Mouse (Mus musculus) induced T-regulatory cell, adult 2 months (primary cell): ENCODE measurements around the gene Madcam1.
"Not testable (repeated sequence)": the region's sequence is repeated elsewhere in the genome, so short reads cannot be mapped to it uniquely, and the experiment has no call there.

Source experiments
- DNase-seq: peaks from one replicate; pipeline ENCODE4 v3.0.0-alpha.2; 2012; ENCODE audit warnings: low read depth

Madcam1 gene

DNA sequence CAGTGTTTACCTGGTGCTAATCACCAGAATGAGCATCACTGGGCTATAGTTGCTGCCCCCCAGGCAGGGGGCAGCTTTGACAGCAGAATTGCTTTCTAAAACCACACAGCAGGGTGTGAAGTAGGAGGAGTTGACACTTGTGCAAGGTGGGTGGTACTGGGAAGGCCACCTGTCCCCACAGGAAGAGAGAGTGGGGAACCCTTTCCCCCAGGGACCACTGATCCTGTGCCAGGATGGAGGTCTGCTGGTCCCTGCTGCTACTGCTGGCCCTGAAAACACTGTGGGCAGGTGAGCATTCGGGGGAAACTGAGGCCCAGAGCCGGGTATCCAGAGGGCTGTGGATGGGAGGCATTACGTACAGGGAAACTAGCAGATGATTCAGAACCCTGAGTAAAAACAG, 24.8 kb downstream of the Madcam1 start:
- DNase-seq, result no peak

DNA sequence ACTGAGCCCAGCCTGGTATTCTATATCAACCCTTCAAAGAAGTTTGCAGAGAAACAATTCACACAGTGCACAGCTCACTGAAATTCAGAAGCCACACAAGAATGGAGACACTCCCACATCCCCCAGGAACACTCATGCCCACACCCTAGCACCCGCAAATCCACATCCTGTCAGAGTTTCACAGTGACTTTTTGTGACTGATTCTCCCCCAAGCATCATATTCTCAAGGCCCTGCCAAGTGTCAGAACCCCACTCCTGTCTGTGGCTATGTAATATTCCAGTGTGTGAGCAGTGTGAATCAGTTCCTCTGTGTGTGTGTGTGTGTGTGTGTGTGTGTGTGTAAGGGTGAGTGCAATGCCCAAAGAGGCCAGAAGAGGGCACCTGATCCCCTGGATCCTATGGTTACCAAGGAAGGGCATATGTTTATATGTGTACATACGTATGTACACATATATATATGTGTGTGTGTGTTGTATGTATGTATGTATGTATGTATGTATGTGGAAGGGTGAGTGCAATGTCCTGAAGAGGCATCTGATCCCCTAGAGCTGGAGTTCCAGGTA, 27.7 kb downstream of the Madcam1 start:
- peak; percentile 47 for DNase-seq

DNA sequence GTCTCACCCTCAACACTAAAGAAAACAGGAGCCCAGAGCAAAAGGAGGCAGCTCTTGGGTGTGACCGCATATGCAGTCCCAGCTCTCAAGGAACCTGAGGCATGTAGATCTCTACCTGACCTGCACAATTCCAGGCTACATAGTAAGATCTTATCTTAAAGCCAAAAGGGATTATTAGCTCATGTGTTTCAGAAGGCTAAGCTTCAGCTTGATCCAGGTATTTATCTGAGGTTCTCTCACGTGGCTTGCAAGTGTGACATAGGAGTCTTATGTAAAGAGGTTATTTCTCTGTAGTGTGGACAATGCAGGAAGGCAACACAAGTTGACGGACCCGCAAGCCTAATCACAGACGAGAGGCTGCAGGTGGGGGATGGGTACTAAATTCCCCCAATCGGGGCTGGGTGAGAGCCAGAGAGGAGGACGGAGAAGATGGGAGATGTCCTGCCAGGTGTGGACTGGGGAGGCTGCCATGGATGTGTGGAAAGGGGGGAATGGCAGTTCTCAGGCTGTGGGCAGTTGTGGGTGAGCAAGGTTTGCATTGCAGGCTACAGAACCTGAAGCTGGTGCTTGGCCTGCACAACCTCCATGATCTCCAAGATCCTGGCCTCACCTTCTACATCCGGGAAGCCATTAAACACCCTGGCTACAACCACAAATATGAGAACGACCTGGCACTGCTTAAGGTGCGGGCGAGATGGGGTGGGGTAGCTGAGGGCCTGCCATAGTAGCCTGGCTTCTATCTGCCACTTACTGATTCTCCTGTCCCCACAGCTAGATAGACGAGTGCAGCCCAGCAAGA, 29.4 kb downstream of the Madcam1 start:
- DNase-seq, result no peak

DNA sequence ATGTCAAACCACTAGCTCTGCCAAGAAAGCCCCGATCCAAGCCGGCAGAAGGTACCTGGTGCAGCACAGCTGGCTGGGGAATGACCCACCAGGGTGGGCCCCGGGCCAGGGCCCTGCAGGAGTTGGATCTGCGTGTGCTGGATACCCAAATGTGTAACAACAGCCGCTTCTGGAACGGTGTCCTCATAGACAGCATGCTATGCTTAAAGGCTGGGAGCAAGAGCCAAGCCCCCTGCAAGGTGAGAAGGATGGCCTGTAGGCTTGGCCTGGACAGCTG, 30.0 kb downstream of the Madcam1 start:
- no peak for DNase-seq

DNA sequence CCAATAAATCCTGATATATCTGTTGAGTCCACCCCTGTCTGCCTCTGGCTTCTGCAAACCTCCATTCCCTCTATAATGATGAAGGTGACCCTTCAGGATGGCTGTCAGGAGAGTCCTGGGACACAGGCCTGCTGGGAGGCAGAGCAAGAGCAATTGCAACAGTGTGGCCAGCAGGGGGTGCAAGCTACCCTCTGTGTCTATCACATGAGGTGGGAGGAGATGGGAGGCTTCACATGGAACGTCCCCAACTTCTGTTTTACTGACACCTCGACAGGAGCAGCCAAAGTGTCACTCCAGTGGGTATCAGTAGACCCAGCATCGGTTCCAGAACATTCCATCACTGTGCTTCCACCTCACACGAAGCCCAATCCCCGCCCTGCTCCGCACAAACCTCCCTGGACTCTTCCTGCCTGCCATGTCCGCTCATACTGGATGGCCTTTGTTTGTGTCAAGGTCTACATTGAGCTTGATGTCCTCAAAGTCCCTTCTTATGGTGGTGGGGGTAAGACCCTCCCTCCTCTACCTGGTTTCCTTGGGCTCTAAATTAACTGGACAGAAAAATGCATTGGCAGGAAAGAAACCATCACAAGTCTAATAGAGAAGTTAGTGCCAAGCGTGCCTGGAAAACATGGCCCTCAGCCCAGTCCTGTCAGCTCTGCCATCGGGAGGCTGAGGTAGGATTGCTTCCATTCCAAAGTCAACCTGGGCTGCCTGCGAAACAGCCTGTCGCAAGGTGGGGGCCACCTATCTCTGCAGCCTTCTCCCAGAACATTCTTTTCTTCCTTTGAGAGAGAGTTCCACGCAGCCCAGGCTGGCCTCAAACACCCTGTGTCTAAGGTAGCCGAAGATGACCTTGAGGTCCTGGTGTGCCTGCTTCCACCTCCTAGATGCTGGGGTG, 31.1 kb downstream of the Madcam1 start:
- DNase-seq, result peak; percentile 79

DNA sequence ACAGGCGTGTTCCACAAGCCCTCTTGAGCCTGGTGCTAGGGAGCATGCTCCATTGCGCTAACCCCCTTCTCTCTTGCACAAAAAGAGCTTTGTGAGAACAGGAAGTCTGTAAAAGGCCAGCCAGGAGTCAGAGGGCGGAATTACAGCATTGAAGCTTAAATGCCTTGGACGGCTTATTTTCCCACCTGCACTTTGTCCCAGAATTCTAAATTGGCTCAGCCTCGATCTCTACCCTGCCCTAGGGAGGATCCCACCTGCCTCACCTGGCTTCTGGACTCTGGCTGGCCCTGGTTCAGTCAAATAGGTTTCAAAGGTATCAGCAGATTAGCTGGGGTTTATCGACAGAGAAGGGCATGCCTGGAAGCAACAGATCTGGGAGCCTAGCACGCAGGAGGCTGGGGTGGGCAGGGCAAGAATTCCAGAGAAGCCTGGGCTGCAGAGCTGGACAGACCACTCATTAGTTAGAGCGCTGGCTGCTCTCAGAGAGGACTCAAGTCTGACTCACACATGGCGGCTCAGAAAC, 31.8 kb downstream of the Madcam1 start:
- DNase-seq, result no peak

DNA sequence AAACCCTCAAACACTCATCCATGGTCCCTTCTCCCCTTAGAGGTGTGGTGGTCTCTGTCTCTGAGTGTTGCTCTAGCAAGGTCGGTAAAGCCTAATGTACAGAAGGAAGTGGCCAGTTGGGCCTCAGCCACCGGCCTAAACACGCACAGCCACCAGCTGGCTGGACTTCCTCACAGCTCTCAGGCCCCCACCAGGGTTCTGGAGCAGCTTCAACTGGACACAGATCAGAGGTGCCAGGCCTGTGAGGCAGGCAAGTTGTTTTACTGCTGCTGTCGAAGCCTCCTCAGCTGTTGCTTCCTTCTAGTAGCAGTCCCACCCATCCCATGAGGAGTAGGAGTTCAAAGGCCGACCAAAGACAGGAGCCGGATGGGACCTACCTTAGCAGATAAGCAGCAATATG, 33.6 kb downstream of the Madcam1 start:
- no peak for DNase-seq

DNA sequence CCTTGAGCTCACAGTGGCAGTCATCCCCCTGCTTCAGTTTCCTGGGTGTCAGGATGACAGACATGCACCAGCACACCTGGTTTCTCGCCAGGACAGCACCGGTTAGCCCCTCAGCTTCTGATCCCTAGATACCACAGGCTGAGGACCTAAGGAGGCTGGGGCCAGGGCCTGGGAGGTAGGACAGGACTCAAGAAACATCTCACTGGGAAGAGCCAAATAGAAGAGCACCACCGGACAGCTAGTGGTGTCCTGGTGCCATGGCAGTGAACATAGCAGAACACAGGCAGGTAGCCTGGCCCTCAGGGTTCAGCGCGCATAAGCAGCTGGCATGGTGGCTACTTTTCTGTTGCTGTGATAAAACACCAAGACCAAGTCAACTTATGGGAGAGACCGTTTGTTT, 34.1 kb downstream of the Madcam1 start:
- DNase-seq, result no peak

DNA sequence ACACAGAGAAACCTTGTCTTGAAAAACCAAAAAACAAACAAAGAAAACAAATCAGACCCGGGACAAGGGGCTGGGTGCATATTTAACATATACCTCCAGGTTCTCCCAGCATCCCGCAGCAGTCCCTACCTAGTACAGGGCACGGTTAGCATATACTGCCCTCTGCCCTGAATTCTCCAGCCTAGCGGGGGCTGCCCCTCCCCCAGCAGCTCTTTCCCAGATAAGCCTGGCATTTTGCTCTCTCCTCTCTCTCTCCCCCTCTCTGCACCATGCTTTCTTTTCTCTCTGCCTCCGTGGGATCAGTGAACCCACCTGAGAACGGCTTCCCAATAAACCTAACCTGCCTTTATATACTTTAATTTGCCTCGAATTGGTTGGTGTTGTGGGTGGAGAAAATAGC, 36.3 kb downstream of the Madcam1 start:
- no peak for DNase-seq

DNA sequence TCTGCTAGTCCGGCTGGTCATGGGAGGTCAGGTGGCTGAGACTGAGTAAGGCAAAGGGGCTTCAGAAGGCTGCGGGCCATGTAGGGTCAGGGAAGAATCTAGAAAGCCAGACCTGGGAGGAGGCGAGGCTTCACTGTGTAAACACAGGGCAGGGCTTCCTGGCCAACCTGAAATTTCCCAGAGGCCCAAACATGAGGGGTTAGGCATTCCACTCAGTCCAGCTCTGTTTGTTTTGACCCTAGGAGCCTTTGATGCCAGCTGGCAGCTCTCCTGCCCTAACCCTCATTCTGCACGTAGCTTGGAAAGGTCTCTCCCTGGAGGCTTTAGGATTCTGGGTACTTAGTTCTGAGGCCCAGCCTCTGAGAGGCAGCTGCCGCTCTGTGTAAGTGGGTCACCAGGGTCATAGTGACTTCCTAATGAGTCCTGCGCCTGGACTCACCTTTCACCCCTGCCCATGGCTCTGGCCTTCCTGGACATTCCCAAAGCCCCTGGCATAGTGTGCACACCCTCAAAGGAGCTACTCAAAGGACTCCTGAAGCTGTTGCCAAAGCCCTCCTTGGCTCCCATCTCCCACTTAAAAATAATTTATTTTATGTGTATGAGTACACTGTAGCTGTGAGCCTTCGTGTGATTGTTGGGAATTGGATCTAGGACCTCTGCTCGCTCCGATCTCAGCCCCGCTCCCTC, 37.2 kb downstream of the Madcam1 start:
- no peak for DNase-seq

DNA sequence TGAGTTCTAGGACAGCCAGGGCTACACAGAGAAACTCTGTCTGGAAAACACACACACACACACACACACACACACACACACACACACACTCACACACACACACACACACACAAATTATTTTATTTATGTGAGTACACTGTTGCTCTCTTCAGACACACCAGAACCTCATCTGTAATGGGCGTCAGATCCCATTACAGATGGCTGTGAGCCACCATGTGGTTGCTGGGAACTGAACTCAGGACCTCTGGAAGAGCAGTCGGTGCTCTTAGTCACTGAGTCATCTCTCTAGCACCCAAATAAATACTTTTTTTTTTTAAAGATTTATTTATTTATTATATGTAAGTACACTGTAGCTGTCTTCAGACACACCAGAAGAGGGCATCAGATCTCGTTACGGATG, 38.6 kb downstream of the Madcam1 start:
- DNase-seq, result not testable (repeated sequence)

DNA sequence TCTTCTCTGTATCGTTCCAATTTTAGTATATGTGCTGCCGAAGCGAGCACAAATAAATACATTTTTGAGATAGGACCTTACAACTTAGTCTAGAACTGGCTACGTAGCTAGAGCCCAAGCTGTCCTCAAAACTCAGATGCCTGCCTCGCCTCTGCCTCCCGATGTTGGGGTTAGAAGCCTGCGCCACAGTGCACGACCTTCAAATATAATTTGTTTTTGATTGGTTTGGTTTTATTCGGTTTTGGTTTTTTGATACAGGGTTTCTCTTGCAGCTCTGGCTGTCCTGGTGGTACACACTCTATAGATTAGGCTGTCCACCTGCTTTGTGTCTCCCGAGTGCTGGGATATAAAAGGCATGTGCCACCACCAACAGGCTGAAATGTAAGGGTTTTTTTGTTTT, 39.2 kb downstream of the Madcam1 start:
- DNase-seq, result no peak

DNA sequence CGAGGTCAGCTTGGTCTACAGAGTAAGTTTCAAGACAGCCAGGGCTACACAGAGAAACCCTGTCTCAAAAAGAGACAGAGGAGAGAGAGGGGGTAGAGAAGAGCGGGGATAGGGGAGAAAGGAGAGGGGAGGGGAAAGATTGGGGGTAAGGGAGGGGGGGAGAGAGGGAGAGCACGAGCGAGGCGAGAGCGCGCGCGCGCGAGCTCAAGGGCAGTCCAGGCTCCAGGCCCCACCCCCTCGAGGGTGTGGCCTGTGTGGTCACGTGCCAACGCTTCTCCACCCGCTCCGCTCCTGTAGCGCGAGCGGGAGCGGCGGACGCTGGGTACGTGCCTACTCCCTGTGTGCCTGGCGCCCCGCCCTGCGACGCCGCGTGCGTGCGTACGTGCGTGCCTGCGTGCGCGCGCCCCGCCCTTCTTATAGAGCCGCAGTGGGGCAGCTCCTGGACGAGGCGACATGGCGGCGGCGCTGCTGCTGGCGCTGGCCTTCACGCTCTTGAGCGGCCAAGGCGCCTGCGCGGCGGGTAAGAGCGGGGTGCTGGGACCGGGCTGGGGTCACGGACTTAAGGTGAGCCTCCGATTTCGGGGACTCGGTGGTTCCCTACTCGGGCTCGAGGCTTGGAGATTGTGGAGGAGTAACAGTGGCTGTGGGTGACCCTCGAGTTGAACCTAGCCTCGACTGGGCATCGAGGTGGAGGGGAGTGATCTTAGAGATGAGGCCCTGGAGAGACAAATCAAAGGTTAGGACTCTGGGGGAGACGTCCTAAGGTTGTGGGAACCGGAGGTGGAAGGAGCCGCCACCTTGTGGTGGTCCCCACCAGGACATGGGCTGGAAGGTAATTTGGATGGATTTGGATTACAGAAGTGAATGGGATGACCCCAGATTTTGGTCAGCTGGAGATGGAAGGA, 40.0 kb downstream of the Madcam1 start, which contains the start of gene Bsg:
Bsg (plus strand) TSS at position 427 of the 905 bp plus-strand sequence.
- peak; percentile 99 for DNase-seq

DNA sequence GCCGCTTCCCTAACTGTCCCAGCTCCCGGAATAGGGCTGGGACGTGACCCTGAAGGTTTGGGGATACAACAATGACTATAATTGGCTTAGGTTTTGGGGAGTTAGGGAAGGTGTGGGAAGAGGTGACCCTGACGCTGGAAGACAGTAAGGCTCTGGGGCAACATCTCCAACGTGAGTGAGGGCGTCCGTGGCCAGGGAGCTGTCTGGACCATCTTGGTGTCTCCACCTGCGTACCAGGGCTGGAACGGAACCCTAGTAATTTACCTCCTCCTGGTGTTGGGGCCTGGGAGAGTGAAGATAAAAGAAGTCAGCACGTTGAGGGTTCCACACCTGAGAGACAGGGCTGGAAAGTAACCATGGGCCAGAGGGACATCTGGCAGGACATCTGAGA, 40.6 kb downstream of the Madcam1 start:
- DNase-seq, result peak; percentile 26

DNA sequence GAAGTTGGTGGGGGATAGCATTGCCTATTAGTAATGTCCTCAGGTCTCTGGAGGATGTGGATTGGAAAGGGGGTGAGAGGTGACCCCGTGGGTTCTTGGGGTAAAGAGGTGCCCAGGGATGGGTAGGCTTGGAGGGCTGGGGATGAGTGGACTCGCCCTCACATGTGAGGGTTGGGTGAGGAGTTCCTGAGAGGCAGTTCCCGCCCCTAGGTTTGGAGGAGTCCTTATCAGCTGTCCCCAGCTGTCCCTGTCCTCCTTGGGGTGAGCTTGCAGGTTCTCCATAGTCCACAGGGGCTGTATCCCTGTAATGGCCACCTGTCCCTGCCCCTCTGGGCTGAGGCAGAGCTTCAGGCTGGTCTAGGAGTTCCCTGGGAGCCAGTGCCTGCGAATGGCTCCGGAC, 41.6 kb downstream of the Madcam1 start:
- no peak for DNase-seq

DNA sequence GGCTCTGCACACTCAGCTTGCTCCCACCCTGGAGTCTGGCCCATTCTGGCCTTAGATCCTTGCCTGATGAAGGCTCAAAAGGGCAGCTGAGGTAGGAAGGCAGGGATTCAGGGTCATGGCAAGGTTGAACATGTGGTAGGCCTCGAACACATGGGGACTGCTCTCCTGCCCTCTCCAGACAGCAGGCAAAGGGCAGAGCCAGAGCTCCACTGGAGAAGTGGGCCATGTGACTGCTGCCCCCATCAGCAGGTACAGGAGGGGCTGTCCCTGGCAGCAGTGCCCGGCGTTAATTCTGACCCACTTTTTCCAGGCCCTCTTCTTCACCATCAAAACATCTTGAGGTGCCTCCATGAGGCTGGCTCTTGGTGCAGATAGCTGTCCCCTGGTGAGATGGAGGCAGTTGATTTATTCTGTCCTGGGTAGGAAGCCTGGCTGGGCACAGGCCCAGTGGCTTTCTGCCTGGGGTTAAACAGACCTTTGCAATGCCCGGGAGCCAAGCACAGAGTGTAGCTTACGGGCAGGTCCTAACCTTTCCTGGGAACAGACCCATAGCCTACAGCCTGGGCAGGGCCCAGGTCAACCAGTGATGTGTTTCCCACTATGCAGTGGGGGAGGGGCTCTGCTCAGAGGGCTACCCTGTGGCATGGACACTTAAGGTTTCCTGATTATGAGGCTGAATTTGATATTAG, 42.2 kb downstream of the Madcam1 start:
- DNase-seq, result no peak

DNA sequence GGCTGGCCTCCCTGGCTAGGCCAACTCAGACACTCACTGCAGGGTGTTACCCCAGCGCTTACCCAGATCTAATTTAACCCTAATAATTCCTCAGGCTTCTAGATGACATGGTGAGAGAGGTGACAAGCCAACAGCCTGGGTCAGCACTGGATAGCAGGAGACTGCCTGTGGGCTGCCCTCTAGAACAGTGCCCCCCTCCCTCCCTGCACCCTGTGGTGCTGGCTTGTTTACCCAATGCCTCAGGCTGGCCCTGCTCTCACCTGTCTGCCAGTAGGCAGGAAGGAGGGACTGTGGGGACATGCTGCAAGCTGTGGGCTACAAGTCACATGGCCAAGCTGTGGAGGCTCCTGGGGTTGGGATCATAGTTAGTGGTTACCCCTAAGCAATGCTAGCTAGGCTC, 42.8 kb downstream of the Madcam1 start:
- no peak for DNase-seq

DNA sequence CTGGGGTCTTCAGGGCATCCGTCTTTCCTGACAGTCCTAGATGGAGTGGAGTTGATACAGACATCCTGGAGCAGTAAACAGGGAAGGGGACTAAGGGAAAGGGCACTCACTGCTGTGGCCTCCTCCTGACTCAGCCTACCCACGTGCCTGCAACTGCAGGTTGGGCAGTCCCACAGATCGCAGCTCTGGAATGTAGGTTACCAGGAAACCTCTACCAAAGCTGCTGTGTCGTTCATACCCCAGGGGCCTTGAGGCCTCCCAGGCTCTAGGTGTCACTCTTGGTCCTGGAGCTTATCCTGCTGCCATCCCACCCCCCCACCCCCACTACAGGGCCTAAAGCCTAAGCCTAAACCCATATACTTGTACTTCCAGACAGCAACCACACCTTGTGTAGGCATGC, 43.4 kb downstream of the Madcam1 start:
- no peak for DNase-seq

DNA sequence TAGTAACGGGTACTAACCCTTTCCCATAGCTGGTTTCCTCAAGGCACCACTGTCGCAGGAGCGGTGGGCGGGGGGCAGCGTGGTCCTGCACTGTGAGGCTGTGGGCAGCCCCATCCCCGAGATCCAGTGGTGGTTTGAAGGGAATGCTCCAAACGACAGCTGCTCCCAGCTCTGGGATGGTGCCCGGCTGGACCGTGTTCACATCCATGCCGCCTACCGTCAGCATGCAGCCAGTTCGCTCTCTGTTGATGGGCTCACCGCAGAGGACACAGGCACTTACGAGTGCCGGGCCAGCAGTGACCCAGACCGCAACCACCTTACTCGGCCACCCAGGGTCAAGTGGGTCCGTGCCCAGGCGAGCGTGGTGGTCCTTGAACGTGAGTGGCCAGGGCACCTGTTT, 44.3 kb downstream of the Madcam1 start:
- DNase-seq, result no peak

DNA sequence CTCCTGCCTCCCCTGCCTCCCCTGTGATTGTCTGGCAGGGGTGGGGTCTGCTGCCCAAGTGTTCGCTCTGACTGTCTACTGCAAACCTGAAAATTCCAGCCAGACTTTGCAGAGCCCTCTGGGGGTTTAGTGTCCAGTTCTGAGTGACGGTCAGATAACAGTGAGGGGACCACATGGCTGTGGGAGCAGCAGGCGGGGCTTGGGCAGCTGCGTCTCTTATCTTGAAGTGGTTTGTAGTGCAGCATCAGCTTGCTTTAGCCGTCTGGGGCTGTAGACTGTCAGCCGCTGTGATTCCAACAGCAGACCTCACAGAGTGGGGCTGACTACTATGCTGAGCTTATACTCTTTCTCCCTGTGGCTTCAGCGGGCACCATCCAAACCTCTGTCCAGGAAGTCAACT, 44.9 kb downstream of the Madcam1 start:
- no peak for DNase-seq

DNA sequence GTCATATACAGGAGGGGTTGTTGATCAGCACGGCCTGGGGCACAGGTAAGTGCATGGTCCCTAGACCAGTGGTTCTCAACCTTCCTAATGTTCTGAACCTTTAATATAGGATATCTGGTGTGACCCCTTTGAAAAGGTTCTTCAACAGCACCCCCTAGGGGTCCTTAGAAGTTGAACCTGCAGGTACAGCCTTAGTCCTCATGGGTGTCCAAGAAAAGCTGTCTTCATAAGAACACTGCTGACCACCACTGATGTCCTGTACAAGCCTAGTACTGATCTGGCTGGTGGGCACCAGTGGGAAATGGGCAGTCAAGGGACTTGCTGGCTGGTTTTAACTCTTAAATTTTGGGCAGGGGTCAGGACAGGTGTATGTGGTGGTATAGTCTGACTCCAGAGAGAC, 47.7 kb downstream of the Madcam1 start:
- DNase-seq, result peak; percentile 63
